Mouse (Mus musculus): ENCODE data around the gene Cd9.

- TF ChIP-seq CTCF (conservative IDR thresholded peaks at IDR 0.05 in 1 of 2, IDR thresholded peaks at IDR 0.05 in 1 of 2; ENCODE audit: low read depth in 2 of 2, low read length in 2 of 2) (no peak), JUN (IDR thresholded peaks at IDR 0.05; ENCODE audit: insufficient read depth, low read depth, low read length) (no peak), POLR2A (IDR thresholded peaks at IDR 0.05; ENCODE audit: low read depth, low read length) (no peak), MAX (IDR thresholded peaks at IDR 0.05; ENCODE audit: low read length) (no peak), ZNF384 (IDR thresholded peaks at IDR 0.05; ENCODE audit: low read depth, low read length) (no peak)
These were observed 46.7 kb upstream of the Cd9 start for GRCm38 (mm10) chr6:125541296-125541695.

Measured in CH12.LX (cell line).